Mouse (Mus musculus): ENCODE measurements around the gene Ceacam16.

GRCm38 (mm10) chr7:19841686-19842413, 19.2 kb downstream of the Ceacam16 start:
- TF ChIP-seq CTCF (IDR thresholded peaks at IDR 0.05; ENCODE audit: borderline replicate concordance, extremely low read depth, insufficient read depth, insufficient read length) (no peak), POLR2A (IDR thresholded peaks at IDR 0.05; ENCODE audit: borderline replicate concordance, extremely low read depth, insufficient read depth, insufficient read length, poor library complexity, severe bottlenecking) (no peak)
